Mouse (Mus musculus) erythroblast, adult 5-6 weeks (primary cell): ENCODE data around the gene Tas2r135. TPM values are rescaled to one million over a fixed set of nuclear protein-coding genes. Genes with fewer than 3 reads are reported as not detected.

Source experiments
- ATAC-seq: replicated peaks from 2 replicates; pipeline ENCODE4 v1.8.0; 2016; ENCODE audit warnings: moderate number of reproducible peaks, mild to moderate bottlenecking, moderate TSS enrichment, inconsistent platforms; ENCODE audit not compliant: poor library complexity, low FRiP score, severe bottlenecking
- total RNA-seq, 2 experiments: library from RNA; stranded (forward) in 1 of 2; stranded (reverse) in 1 of 2; fragments of 150-400 nt in 1 of 2; fragments of 200-764, 138-1000 nt in 1 of 2; gene quantifications; 2 replicates each; pipeline versions ENCODE4 v1.2.3 to v1.2.4; 2015 to 2017; ENCODE audit warnings: low replicate concordance in 2 of 2

Gene Tas2r135
- total RNA-seq, 2 experiments from 2014 or later: not detected

DNA sequence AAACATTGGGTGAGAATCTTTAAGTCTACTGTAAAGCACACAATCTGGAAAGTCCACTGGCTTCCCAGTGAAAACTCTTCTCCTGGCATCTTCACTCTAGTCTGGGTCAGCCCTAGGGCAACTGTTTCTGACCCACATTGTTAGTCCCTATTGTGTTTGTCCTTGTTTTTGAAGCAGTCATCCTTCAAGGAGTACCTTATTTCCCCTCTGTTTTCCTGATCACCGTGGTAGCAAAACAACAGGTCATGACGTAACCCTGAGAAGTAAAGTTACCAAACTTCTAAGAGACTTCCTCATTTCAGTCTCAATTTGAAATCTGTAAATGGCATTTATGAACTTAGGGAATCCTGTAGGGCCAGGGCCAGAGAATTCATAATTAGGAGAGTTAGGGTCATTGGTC is 16.2 kb downstream of the Tas2r135 start:
- no peak for ATAC-seq

DNA sequence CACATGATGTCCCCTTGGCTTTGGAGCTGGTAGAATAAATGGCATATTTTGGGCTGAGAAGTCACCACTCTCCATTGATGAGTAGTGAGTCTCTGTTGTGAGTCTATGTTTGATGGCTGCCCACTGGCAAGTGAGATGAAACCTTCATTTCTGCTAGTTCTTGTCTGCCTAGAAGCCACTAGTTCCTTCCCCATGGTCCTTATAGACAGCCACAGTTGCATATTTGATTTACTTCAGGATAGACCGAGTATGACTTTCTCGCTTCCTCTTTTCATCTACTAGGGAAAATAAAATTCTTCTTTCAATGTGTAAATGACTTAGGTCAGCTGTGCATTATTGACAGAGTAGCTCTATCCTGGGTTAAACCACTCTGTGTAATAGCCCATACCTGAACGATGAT is 19.2 kb downstream of the Tas2r135 start:
- no peak for ATAC-seq

DNA sequence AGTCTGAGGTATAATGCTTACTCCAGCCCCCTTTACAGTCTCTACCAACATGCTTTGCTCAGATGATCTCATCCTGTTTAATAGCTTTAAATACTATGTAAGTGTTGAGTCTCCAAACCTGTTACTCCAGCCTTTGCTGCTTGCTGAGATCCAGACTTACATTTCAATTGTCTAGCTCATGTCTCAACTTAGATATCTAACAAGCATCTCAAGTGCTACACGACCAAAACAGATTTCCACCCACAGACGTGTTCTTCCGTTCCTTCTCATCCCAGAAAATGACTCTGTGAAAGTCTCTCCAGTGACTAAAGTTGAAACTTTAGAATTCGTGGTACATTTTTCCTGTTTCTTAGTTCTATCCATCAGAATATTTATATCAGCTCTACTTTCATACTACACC is 21.1 kb downstream of the Tas2r135 start:
- ATAC-seq: no peak

DNA sequence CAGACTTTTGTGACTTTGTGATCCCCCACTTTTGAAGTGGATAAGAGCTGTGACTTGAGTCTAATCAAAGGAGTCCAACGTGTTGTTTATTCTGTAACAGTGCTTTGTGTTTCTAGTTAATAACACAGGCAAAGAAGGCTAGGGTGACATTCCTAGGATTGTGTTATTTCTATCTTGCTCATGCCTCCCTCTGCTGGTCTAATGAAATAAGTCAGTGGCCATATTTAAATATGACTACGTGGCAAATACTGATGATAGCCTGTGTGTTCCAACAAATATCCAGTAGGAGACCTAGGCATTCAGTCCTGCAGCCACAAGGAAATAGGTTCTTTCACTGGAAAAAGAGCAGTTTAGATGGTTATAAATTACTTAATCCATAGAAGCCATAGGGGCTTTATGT is 28.3 kb downstream of the Tas2r135 start:
- ATAC-seq: no peak

DNA sequence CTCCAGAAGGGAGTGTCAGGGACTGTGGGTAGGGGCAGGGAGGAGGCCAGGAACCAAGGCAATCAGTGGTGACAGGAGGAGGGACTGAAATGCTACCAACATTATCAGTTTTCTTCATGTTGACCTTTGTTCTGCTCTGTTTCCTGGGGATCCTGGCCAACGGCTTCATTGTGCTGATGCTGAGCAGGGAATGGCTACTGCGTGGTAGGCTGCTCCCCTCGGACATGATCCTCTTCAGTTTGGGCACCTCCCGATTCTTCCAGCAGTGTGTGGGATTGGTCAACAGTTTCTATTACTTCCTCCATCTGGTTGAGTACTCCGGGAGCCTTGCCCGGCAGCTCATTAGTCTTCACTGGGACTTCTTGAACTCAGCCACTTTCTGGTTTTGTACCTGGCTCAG is 29.2 kb downstream of the Tas2r135 start, which contains the start of gene Tas2r126:
Gene Tas2r126, plus strand, starts transcription at position 90 of the 400 bp plus-strand sequence.
- no peak for ATAC-seq

DNA sequence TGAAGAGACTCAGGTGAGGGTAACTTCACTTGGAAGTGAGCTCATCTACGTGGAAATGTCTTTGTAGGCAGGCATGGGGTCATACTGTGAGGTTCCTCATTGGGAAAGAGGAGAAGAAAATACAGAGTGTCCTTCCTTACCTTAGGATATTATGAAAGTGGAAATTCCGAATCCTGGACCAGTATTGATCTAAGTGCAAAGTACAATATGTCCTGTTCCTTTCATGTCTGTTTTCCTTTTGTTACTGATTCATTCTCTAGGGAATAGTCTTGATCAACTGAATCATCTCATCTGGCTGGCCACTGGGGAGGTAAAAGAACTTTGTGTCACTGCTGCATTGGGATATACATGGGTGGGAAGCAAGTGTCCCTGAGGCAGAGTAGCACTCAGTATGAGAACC is 30.3 kb downstream of the Tas2r135 start:
- ATAC-seq: no peak

DNA sequence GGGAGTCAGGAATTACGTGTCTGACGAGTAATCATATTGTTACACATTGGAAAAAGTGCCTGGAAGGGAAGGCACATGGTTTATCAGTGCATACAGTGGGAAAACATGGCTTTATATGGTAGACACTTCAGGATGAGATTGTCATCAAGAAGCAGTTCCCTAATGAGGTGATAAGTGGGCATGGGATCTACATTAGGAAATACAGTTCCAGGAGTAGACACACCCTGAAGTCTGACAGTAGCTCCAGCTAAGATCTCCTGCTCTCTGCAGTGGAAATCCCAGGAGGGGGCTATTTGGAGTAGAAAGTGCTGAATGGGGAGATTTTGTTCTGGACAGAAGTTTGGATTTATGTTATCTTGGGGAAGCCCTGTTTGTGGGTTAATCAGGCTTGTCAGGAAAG is 36.2 kb downstream of the Tas2r135 start:
- no peak for ATAC-seq

DNA sequence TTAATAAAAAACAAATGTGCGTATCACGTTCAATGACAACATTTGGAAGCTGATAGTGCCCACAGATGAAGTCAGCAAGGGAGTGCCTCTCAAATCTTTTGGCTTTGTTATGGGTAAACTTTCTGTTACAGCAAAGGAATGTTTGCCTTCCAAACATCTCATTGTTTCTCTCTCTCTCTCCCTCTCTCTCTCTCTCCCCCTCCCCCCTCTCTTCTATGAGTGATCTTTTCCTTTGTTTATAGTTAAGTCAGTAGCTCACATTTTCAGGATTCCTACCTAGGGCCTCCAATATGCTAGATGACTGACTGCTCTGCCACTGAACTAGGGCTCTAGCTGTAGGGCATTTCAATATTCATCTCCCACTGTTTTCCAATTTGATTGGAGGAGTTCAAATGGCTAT is 39.3 kb downstream of the Tas2r135 start:
- ATAC-seq: no peak

DNA sequence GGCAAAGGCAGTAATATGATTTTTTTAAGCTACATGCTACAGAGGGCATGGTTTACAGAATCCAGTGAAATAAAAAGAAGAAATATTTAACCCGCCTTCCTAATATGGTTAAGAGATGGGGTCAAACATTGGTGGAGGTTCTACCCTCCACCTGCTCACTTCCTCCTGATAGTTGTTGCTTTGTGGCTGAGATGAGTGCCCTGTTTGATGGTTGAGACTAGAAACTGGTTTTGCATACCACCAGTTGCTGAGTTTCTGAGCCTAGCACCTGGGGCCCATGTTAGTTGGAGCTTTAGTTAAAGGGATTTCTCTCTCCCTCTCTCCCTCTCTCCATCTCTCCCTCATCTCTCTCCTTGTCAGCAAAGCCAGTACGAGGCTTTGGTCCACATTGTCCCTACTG is 42.1 kb downstream of the Tas2r135 start:
- ATAC-seq: no peak

Other genes starting within 250 kb of the Tas2r135 start
- not detected in 2 replicates for gene Tas2r144, start 190.1 kb upstream of the Tas2r135 start, total RNA-seq (2015; ENCODE audit: low replicate concordance)
- gene Tas2r144, start 190.1 kb upstream of the Tas2r135 start, total RNA-seq (2017; ENCODE audit: low replicate concordance): not detected in 2 replicates
- 8.4 TPM in 1 of 2 replicates, not detected in the other for gene Gstk1, start 159.5 kb upstream of the Tas2r135 start, total RNA-seq (2015; ENCODE audit: low replicate concordance)
- gene Gstk1, start 159.5 kb upstream of the Tas2r135 start, total RNA-seq (2017; ENCODE audit: low replicate concordance): 2.0 TPM in 1 of 2 replicates, not detected in the other
- gene Tmem139, start 143.5 kb upstream of the Tas2r135 start, total RNA-seq (2015; ENCODE audit: low replicate concordance): not detected in 2 replicates
- not detected in 2 replicates for gene Tmem139, start 143.5 kb upstream of the Tas2r135 start, total RNA-seq (2017; ENCODE audit: low replicate concordance)
- 22.4 and 26.7 TPM in 2 replicates for gene Casp2, start 140.4 kb upstream of the Tas2r135 start, total RNA-seq (2015; ENCODE audit: low replicate concordance)
- gene Casp2, start 140.4 kb upstream of the Tas2r135 start, total RNA-seq (2017; ENCODE audit: low replicate concordance): 32.1 and 38.9 TPM in 2 replicates
- gene Clcn1, start 118.7 kb upstream of the Tas2r135 start, total RNA-seq (2015; ENCODE audit: low replicate concordance): not detected in 2 replicates
- gene Clcn1, start 118.7 kb upstream of the Tas2r135 start, total RNA-seq (2017; ENCODE audit: low replicate concordance): 2.0 and 8.5 TPM in 2 replicates
- gene Fam131b, start 80.8 kb upstream of the Tas2r135 start, total RNA-seq (2015; ENCODE audit: low replicate concordance): not detected in 2 replicates
- not detected in 2 replicates for gene Fam131b, start 80.8 kb upstream of the Tas2r135 start, total RNA-seq (2017; ENCODE audit: low replicate concordance)
- gene Zyx, start 55.8 kb upstream of the Tas2r135 start, total RNA-seq (2015; ENCODE audit: low replicate concordance): 74.0 and 87.0 TPM in 2 replicates
- gene Zyx, start 55.8 kb upstream of the Tas2r135 start, total RNA-seq (2017; ENCODE audit: low replicate concordance): 7.7 and 14.1 TPM in 2 replicates
- not detected in 2 replicates for gene Epha1, start 32.2 kb upstream of the Tas2r135 start, total RNA-seq (2015; ENCODE audit: low replicate concordance)
- gene Epha1, start 32.2 kb upstream of the Tas2r135 start, total RNA-seq (2017; ENCODE audit: low replicate concordance): not detected in 2 replicates
- not detected in 2 replicates for gene Tas2r143, start 5.2 kb upstream of the Tas2r135 start, total RNA-seq (2015; ENCODE audit: low replicate concordance)
- gene Tas2r143, start 5.2 kb upstream of the Tas2r135 start, total RNA-seq (2017; ENCODE audit: low replicate concordance): not detected in 2 replicates
- not detected in 2 replicates for gene Tas2r126, start 29.1 kb downstream of the Tas2r135 start, total RNA-seq (2015; ENCODE audit: low replicate concordance)
- gene Tas2r126, start 29.1 kb downstream of the Tas2r135 start, total RNA-seq (2017; ENCODE audit: low replicate concordance): not detected in 2 replicates
- not detected in 2 replicates for gene Olfr458, start 59.8 kb downstream of the Tas2r135 start, total RNA-seq (2015; ENCODE audit: low replicate concordance)
- gene Olfr458, start 59.8 kb downstream of the Tas2r135 start, total RNA-seq (2017; ENCODE audit: low replicate concordance): not detected in 2 replicates
- gene Olfr457, start 70.9 kb downstream of the Tas2r135 start, total RNA-seq (2015; ENCODE audit: low replicate concordance): not detected in 2 replicates
- gene Olfr457, start 70.9 kb downstream of the Tas2r135 start, total RNA-seq (2017; ENCODE audit: low replicate concordance): 0.42 TPM in 1 of 2 replicates, not detected in the other
- gene Olfr456, start 81.8 kb downstream of the Tas2r135 start, total RNA-seq (2015; ENCODE audit: low replicate concordance): not detected in 2 replicates
- not detected in 2 replicates for gene Olfr456, start 81.8 kb downstream of the Tas2r135 start, total RNA-seq (2017; ENCODE audit: low replicate concordance)
- not detected in 2 replicates for gene Olfr455, start 142.2 kb downstream of the Tas2r135 start, total RNA-seq (2015; ENCODE audit: low replicate concordance)
- gene Olfr455, start 142.2 kb downstream of the Tas2r135 start, total RNA-seq (2017; ENCODE audit: low replicate concordance): not detected in 2 replicates
- not detected in 2 replicates for gene Tcaf3, start 192.3 kb downstream of the Tas2r135 start, total RNA-seq (2015; ENCODE audit: low replicate concordance)
- gene Tcaf3, start 192.3 kb downstream of the Tas2r135 start, total RNA-seq (2017; ENCODE audit: low replicate concordance): 0.42 TPM in 1 of 2 replicates, not detected in the other
- not detected in 2 replicates for gene Tcaf2, start 239.8 kb downstream of the Tas2r135 start, total RNA-seq (2015; ENCODE audit: low replicate concordance)
- gene Tcaf2, start 239.8 kb downstream of the Tas2r135 start, total RNA-seq (2017; ENCODE audit: low replicate concordance): not detected in 2 replicates